14 mouse cellular contexts compared by ENCODE assay signal in genomic region chr17:84615811-84616210, GRCm38 (mm10).
"Had no signal": no experiment of that assay in that cellular context is flagged by ENCODE, and none has a peak within 500 bp of the region (broad histone marks: within the 10 kb centered on the region; RNA-seq: fewer than 3 reads in every experiment).

No protein-coding gene starts in this region.

- H3K9me3 ChIP-seq: midbrain, embryonic 15.5 days; neural tube, embryonic 13.5 days had no signal

- DNase-seq: kidney, postnatal 10 days; kidney, postnatal 4 days; left cerebral cortex, postnatal 4 days; lung, embryonic 14.5 days; lung, postnatal 14 days; retina, postnatal 1 day; right cerebral cortex, postnatal 4 days; spleen, adult 18-20 months; thymus, postnatal 36 days had no signal

- H3K4me3 ChIP-seq: liver, embryonic 12.5 days; megakaryocyte, embryonic 14.5 days; midbrain, embryonic 15.5 days; neural tube, embryonic 13.5 days had no signal

- H3K27ac ChIP-seq: liver, embryonic 12.5 days; macrophage; midbrain, embryonic 15.5 days; neural tube, embryonic 13.5 days had no signal

- H3K27me3 ChIP-seq: liver, embryonic 12.5 days; megakaryocyte, embryonic 14.5 days; midbrain, embryonic 15.5 days; neural tube, embryonic 13.5 days had no signal

- H3K4me1 ChIP-seq: liver, embryonic 12.5 days; midbrain, embryonic 15.5 days had no signal

- H3K36me3 ChIP-seq: midbrain, embryonic 15.5 days; neural tube, embryonic 13.5 days had no signal
